Mouse (Mus musculus): ENCODE data around the gene Zfp940.
A peak's percentile ranks its signal among the peaks of the same experiment; 100 is the strongest.

- TF ChIP-seq CTCF (IDR thresholded peaks at IDR 0.05; ENCODE audit: insufficient read depth, low read length), result no peak
- peak; percentile 65; the same call in 1 of the 2 replicates for TF ChIP-seq POLR2A (IDR thresholded peaks at IDR 0.05; ENCODE audit: borderline replicate concordance, extremely low read depth, low read depth, low read length)
Observed at GRCm38 (mm10) chr7:29859532-29860517, 6.4 kb upstream of the Zfp940 start, which contains the start of gene Zfp420.

Data from lung, adult 2 months (tissue).